In genomic region chr10:67285176-67285814, GRCm38 (mm10) we compare ENCODE assay signal across 8 mouse cellular contexts. TPM values are rescaled to one million over a fixed set of nuclear protein-coding genes. Genes with fewer than 3 reads are reported as not detected.
DNase-seq lines count a peak whose midpoint lies in the region; ATAC-seq and TF ChIP-seq lines count a peak whose summit lies in the region.

Nrbf2 (minus strand) TSS chr10:67285305.

- peak within 1 kb of the TSS; percentile 94 for H3K9ac ChIP-seq in heart, embryonic 15.5 days
- H3K9ac ChIP-seq in liver, embryonic 14.5 days (replicated peaks) = peak within 1 kb of the TSS; percentile 90
- H3K9ac ChIP-seq in neural tube, embryonic 11.5 days (ENCODE audit: low read length) = peak within 1 kb of the TSS; percentile 87
- peak within 1 kb of the TSS; percentile 91 for H3K9ac ChIP-seq in stomach, postnatal 0 days (ENCODE audit: low read length)

- H3K9me3 ChIP-seq in forebrain, embryonic 10.5 days = no peaks in the 10 kb centered on the region
- no peaks in the 10 kb centered on the region for H3K9me3 ChIP-seq in heart, embryonic 15.5 days (replicated peaks)
- no peaks in the 10 kb centered on the region for H3K9me3 ChIP-seq in liver, embryonic 14.5 days (ENCODE audit: control insufficient read depth, low read length)
- no peaks in the 10 kb centered on the region for H3K9me3 ChIP-seq in neural tube, embryonic 11.5 days (ENCODE audit: control insufficient read depth, low read length)
- H3K9me3 ChIP-seq in stomach, postnatal 0 days (ENCODE audit: control insufficient read depth, low read length) = no peaks in the 10 kb centered on the region

- peak within 1 kb of the TSS; percentile 91 for H3K4me2 ChIP-seq in heart, embryonic 15.5 days
- peak within 1 kb of the TSS; percentile 96 for H3K4me2 ChIP-seq in liver, embryonic 14.5 days (ENCODE audit: low read depth)
- H3K4me2 ChIP-seq in neural tube, embryonic 11.5 days (ENCODE audit: low read depth) = peak within 1 kb of the TSS; percentile 78
- peak within 1 kb of the TSS; percentile 87 for H3K4me2 ChIP-seq in stomach, postnatal 0 days (replicated peaks; ENCODE audit: low read depth)

- peak; percentile 86 for DNase-seq in c-Kit-negative CD71-positive TER-119-positive erythroid progenitor cells, embryonic 14.5 days (ENCODE audit: low read depth, low spot score)
- peak; percentile 93 for DNase-seq in forebrain, embryonic 10.5 days (ENCODE audit: extremely low spot score, low spot score)
- peak; percentile 96 to 97 for DNase-seq in kidney, postnatal 25 days
- peak; percentile 87 to 89 (median 88) for DNase-seq in liver, embryonic 14.5 days (ENCODE audit: low read depth in 3 of 3, low spot score in 3 of 3)
- peak; percentile 94 for DNase-seq in neural tube, embryonic 11.5 days (ENCODE audit: low spot score)
- DNase-seq in stomach, postnatal 0 days (ENCODE audit: low spot score) = peak; percentile 94

- peak; percentile 92 for ATAC-seq in CD4-positive, CD25-positive, alpha-beta regulatory T cell, adult 4 months
- ATAC-seq in heart, embryonic 15.5 days (replicated peaks; ENCODE audit: insufficient number of reproducible peaks, insufficient read depth, low FRiP score, low read depth) = peak; percentile 87
- ATAC-seq in liver, embryonic 14.5 days (ENCODE audit: insufficient read depth) = peak; percentile 97
- peak; percentile 87 for ATAC-seq in neural tube, embryonic 11.5 days (ENCODE audit: insufficient read depth, low FRiP score, low TSS enrichment)
- ATAC-seq in stomach, postnatal 0 days (ENCODE audit: low FRiP score, low TSS enrichment) = peak; percentile 94

- TF ChIP-seq CTCF in liver, embryonic 14.5 days (IDR thresholded peaks at IDR 0.05; ENCODE audit: low read depth) = no peak
- TF ChIP-seq CTCF in stomach, postnatal 0 days (IDR thresholded peaks at IDR 0.05; ENCODE audit: low read depth) = peak; percentile 36; the same call in 1 of the 2 replicates

- H3K27ac ChIP-seq in forebrain, embryonic 10.5 days = peak within 1 kb of the TSS; percentile 88
- H3K27ac ChIP-seq in heart, embryonic 15.5 days = peak within 1 kb of the TSS; percentile 77
- H3K27ac ChIP-seq in liver, embryonic 14.5 days = no peak within 1 kb of the TSS; the same call in 1 of the 2 replicates
- H3K27ac ChIP-seq in neural tube, embryonic 11.5 days (ENCODE audit: low read depth, low read length) = peak within 1 kb of the TSS; percentile 53; the same call in 1 of the 2 replicates
- H3K27ac ChIP-seq in stomach, postnatal 0 days (replicated peaks) = peak within 1 kb of the TSS; percentile 89

- H3K4me1 ChIP-seq in forebrain, embryonic 10.5 days = peaks cover 29% of the 10 kb centered on the region
- H3K4me1 ChIP-seq in heart, embryonic 15.5 days (replicated peaks) = peaks cover 50% of the 10 kb centered on the region
- peaks cover 16 to 21% of the 10 kb centered on the region in 2 experiments for H3K4me1 ChIP-seq in liver, embryonic 14.5 days (replicated peaks; ENCODE audit: control insufficient read depth in 2 of 2, insufficient read depth in 2 of 2, low read length in 1 of 2)
- peaks cover 9% of the 10 kb centered on the region for H3K4me1 ChIP-seq in neural tube, embryonic 11.5 days (ENCODE audit: control insufficient read depth, insufficient read depth, low read length)
- H3K4me1 ChIP-seq in stomach, postnatal 0 days (replicated peaks; ENCODE audit: control insufficient read depth, insufficient read depth) = peaks cover 7% of the 10 kb centered on the region

- H3K36me3 ChIP-seq in forebrain, embryonic 10.5 days (replicated peaks) = no peaks in the 10 kb centered on the region
- no peaks in the 10 kb centered on the region for H3K36me3 ChIP-seq in heart, embryonic 15.5 days
- no peaks in the 10 kb centered on the region for H3K36me3 ChIP-seq in liver, embryonic 14.5 days (replicated peaks; ENCODE audit: control insufficient read depth, insufficient read depth, low read depth)
- no peaks in the 10 kb centered on the region for H3K36me3 ChIP-seq in neural tube, embryonic 11.5 days (ENCODE audit: control insufficient read depth, insufficient read depth, low read length)
- H3K36me3 ChIP-seq in stomach, postnatal 0 days (ENCODE audit: control insufficient read depth, insufficient read depth, low read length) = no peaks in the 10 kb centered on the region

- WGBS in forebrain, embryonic 10.5 days = 3% methylated on average over 52 of the region's 52 CpGs
- 4% methylated on average over 40 of the region's 52 CpGs for WGBS in heart, embryonic 15.5 days
- WGBS in liver, embryonic 14.5 days (ENCODE audit: insufficient replicate concordance) = 3% methylated on average over 34 of the region's 52 CpGs
- 13% methylated on average over 13 of the region's 52 CpGs for WGBS in neural tube, embryonic 11.5 days
- 4% methylated on average over 16 of the region's 52 CpGs for WGBS in stomach, postnatal 0 days

- H3K27me3 ChIP-seq in forebrain, embryonic 10.5 days (ENCODE audit: poor library complexity, severe bottlenecking) = no peaks in the 10 kb centered on the region
- H3K27me3 ChIP-seq in heart, embryonic 15.5 days = no peaks in the 10 kb centered on the region
- no peaks in the 10 kb centered on the region for H3K27me3 ChIP-seq in liver, embryonic 14.5 days (ENCODE audit: control insufficient read depth, insufficient read depth, low read length)
- no peaks in the 10 kb centered on the region for H3K27me3 ChIP-seq in neural tube, embryonic 11.5 days (ENCODE audit: control insufficient read depth, insufficient read depth, low read length)
- no peaks in the 10 kb centered on the region for H3K27me3 ChIP-seq in stomach, postnatal 0 days (ENCODE audit: control insufficient read depth, insufficient read depth, low read length)

- peak within 1 kb of the TSS; percentile 92 for H3K4me3 ChIP-seq in forebrain, embryonic 10.5 days
- peak within 1 kb of the TSS; percentile 97 for H3K4me3 ChIP-seq in heart, embryonic 15.5 days
- peak within 1 kb of the TSS; percentile 87 to 96 for H3K4me3 ChIP-seq in liver, embryonic 14.5 days (ENCODE audit: insufficient read depth in 1 of 2, low read depth in 2 of 2, low read length in 2 of 2)
- peak within 1 kb of the TSS; percentile 95 for H3K4me3 ChIP-seq in neural tube, embryonic 11.5 days (ENCODE audit: low read depth, low read length)
- peak within 1 kb of the TSS; percentile 90 for H3K4me3 ChIP-seq in stomach, postnatal 0 days (ENCODE audit: low read depth, low read length)

- TF ChIP-seq EP300 in liver, embryonic 14.5 days (IDR thresholded peaks at IDR 0.05; ENCODE audit: low read depth) = 0 out of 2 replicates have a peak, but pooled peaks have one; percentile 24
- peak; percentile 74 for TF ChIP-seq EP300 in stomach, postnatal 0 days (optimal IDR thresholded peaks at IDR 0.05)

RNA-seq across cellular contexts. Expression of gene Nrbf2, which starts in this region (rescaled TPM):
- 10 to 100 TPM; 27.6 to 35.3 TPM for polyA plus RNA-seq in CD4-positive, CD25-positive, alpha-beta regulatory T cell, adult 4 months (2017; shearing (Covaris generic))
- polyA plus RNA-seq in forebrain, embryonic 10.5 days (2016; fragmentation: Nextera tagmentation; extraction: Ambion mirVana) = 35.9 and 38.8 TPM in 2 replicates
- 28.7 and 29.3 TPM in 2 replicates for polyA plus RNA-seq in heart, embryonic 15.5 days (2015; fragmentation: Nextera tagmentation; extraction: Ambion mirVana)
- 3.4 and 5.5 TPM in 2 replicates for polyA plus RNA-seq in liver, embryonic 14.5 days (2012; rRNA removed)
- polyA plus RNA-seq in liver, embryonic 14.5 days (2014; fragmentation: Nextera tagmentation; extraction: Ambion mirVana) = 15.0 and 15.5 TPM in 2 replicates
- 42.1 and 44.4 TPM in 2 replicates for polyA plus RNA-seq in neural tube, embryonic 11.5 days (2014; fragmentation: Nextera tagmentation; extraction: Ambion mirVana)
- 34.6 and 35.5 TPM in 2 replicates for polyA plus RNA-seq in stomach, postnatal 0 days (2015; fragmentation: Nextera tagmentation; extraction: Ambion mirVana)
